Mouse (Mus musculus) kidney, postnatal 4 days (tissue): ENCODE results near the gene Gm15737.
A peak's percentile ranks its signal among the peaks of the same experiment; 100 is the strongest.

Experiments used
- DNase-seq, 2 experiments: peaks; one replicate each; pipeline ENCODE4 v3.0.0; 2021; ENCODE audit warnings: mixed read lengths in 2 of 2

The Gm15737 gene

DNA sequence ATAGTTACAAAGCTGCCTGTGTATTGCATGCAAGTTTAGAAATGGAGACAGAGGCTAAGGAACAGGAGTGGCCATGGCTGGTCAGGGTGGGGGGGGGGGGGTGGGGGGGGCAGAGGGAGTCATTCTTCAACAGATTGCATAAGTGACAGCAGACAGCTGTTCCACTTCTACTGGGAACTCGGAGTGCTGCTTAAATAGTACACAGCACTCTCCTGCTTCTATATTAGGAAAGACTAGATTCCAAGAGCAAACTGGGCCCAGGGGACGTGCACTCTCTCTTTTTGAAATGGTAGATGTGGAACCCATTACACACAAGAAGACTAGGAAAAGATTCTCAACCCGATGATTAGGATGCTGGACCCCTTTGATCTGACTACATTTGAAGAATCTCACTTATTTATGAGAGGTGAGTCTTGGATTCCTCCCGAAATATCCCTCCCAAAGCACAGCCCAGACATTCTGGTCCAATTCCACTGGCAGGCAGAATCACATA lies at the start of gene Gm15737:
Gene Gm15737, plus strand, starts transcription at position 269 of the 493 bp plus-strand sequence.
- DNase-seq = peak; percentile 54 to 62

DNA sequence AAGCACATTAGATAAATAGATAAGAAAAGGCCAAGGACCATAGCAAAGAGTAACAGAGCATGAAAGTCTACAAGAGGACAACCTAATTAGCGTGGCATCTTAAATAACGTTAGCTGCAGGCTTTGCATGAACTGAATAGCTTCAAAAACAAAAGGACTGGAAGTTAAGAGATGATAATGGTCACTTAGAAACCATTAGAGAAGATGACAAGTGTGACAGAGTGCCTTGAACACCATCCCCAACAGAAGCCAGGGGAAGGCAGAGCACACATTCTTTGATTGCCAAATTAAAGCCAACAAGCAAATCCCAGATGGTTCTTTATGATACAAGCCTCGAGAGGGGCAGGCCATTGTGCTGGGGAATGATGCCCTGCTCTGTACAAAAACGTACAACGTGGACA lies 47.6 kb upstream of the Gm15737 start:
- no peak for DNase-seq

DNA sequence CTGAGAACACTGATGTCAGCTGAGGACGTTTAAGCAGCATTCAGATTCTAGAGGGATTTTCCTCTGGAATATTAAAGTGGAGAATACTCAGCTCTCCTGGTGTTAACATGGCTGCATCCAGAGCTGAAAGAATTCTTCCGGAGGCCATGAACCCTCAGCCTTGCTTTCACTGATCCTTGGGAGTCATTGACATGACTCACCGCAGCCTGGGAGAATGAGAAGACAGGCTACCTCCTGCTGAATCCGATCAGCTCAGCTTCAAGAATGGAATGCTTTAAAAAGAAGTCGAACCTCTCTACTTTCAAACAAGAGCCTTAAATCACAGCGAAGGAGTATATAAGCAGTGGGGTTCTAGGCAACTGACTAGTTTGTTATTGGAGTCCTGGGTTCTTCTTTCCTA lies 47.2 kb upstream of the Gm15737 start:
- no peak for DNase-seq

DNA sequence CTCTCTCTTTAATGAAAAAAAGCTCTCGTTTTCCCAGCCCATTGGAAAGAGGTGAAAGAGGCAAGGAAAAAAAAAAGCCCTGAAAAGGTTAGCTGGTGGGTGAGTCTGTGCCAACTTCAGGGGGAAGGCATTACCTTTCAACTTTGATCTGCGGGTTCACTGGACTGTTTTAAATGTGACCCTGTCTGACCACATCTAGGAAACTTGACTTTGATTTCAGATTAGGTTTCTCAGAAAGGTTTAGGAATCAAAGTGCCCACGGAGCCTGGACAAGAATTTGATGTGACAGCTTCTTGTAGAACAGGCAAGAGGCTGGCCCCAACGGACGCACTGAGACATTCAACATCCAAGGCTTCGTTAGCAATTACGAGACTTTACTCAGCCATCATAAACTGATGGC lies 45.2 kb upstream of the Gm15737 start:
- DNase-seq = no peak

DNA sequence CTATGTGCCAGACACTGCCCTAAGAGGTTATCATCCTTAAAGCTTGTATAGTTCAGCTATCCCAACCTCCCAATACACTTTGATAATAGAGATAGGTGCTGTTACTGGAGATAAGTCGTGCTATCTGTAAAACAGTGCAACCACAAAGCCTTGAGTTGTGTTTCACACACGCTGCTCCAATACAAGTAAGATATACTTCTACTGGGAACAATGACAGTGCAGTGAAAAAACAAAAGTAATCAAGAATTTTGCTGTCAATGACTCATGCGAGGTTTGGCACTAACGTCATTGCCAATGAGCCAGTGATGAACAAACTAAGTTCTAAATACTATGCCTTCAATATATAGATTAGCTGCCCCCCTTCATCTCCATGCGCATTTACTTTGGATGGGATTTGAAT lies 42.6 kb upstream of the Gm15737 start:
- no peak for DNase-seq

DNA sequence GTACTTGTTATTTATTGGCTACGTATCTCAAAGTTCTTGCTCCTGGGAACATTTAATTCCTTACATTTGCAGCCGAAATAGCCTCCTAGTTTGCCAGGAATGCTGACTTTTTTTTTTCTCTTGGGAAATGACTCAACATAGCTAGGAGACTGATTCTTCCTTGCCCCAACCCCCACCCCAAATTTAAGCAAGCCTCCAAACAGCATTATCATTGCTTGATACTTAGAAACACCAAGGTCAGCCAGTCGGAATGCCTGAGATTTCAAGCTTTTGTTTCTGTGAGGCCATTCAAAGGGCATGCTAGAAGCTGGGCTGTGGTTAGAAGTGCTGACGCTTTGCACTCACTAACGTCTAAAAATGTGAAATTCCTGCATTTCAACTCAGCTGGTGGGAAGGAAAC lies 41.8 kb upstream of the Gm15737 start:
- DNase-seq = peak in 1 of 2 experiments; percentile 35

DNA sequence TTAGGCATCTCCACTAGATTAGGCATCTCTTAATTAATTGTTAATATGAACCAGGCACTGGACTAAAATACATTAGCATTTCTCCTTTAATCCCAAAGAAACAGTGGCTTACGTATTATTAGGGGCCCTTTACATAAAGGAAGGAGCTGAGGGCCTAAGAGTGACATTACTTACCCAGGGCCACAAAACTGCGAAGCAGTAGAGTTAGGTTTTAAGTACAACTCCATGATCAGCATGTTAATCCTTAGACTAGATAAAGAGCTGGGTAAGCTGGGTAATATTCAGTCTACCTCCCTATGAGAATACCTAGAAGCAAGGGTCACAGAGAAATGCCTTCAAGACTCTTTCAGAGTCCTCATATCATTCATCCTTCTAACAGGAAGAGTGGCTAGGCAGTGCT lies 40.0 kb upstream of the Gm15737 start:
- DNase-seq = no peak

DNA sequence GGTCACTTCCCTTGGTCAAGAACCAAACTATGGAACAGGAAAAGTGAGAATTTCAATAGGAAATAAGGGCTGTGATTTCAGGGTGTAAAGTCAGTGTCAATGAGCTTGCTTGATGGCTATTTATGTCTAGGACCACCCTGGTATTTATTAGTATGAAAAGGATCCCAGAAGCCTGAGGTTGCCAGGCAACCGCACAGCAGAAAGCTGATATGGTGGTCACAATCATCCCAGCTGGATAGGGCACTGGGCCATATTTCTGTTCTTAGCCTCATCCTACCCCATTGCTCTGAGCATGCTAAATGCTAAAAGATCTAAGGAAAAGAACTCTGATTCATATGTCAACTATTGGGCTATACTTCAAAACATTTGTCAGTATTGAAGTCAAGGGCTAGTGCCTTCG lies 38.1 kb upstream of the Gm15737 start:
- no peak for DNase-seq

DNA sequence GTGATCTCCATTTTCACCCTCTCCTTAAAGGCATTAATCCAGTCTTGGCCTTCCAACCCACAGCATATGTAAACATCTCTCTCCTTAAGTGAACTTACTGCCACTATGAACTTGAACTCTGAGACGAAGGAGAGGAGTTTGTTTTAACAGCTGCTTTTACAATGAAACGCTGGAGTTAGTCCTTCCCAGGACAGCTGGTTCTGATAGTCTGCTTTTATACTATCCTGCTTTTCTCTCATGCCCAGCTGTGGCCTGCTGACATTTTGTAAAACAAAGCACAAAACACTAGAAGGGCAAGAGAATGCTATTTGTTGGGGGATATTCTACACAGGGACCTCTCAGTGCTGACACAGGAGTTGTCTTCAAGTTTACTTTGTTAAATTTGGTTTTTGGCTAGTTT lies 27.2 kb upstream of the Gm15737 start:
- DNase-seq = no peak

DNA sequence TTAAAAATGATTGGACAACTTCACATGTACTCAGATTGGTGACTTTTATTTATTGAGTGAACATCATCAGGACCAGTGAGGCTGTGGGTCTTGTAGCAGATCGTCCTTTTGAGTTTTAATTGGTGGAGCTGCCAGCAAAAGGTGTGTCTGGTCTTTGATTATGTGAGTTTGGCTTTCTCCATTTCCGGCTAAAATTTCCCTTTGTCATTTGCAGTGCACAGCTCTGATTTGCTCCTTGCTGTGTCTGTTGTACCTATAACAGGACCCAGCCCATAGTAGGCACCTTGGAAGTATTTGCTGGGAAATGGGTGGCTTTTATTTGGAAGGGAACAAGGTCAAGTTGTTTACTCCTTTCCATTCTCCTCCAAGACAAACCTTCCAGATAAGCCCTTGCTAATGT lies 25.7 kb upstream of the Gm15737 start:
- no peak for DNase-seq

DNA sequence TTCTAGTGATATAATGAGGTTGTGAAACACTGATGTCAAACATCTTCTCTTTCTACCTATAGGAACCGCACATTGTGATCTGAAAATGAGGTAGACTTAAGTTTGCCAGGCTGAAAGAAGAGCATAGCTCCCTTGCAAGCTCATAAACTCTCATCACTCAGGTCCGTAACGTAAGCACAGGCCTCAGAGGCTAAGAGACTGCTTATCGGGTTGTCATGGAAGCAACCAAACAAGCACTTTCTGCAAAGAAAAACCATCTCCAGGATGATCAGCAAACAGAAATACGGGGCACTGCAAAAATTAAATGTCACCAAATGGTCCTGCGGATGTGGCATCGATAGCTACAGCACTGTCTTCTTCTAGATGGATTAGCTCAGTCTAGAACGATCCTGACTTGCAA lies 23.3 kb upstream of the Gm15737 start:
- DNase-seq = no peak

DNA sequence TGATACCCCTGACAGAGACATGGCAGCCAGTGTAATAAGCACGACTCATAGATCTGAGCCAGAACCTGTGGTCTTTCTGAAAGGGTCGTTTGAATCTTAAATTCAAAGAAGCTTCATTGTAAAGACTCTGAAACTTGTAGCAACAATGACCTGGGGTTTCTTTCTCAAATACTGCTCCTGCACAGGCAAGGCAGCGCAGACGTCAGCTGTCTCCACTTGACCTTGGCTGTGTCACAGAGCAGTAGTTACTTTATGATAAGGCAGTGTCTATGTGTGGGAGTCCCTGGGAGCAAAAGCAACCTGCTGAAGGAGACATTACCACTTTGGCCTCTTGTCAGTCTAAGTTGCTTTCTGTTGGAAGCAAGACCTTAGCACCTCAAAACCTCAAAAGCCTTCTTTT lies 22.5 kb upstream of the Gm15737 start:
- no peak for DNase-seq

DNA sequence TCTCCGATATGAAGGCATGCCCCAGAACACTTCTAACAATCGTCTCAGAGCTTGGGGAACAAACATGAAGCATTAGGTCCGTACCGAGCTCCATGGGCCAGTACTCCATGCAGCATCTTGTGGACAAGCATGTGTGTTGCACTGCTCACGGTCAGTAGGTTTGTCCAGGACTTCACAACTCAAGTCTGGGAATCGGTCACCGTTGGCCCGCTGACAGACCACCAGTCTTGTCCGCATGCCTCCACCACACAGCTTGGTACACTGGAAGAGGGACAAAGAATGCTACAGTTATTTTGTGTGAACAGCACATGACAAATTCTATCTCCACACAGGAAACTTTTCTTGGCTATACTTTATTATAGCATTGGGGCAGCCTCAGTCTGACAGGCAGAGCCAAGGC lies 19.9 kb upstream of the Gm15737 start:
- no peak for DNase-seq

DNA sequence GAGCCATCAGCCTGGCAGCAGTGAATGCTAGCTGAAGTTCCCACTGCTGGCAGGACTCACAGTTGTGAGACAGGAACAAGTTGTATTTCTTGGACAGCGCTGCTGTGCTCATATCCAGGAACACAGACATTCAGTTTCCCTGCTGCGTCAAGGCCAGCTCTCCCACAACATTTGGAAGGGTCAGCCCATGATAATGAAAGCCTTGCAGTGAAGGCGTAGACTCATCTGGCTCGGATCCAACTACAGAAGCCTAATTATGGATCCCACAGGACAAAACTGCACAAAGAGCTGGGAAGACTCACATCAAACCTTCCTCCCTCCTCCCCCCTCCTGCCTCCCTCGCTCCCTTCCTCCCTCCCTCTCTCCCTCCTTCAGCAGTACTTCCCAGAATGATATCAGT lies 18.9 kb upstream of the Gm15737 start:
- peak; percentile 55 to 69 for DNase-seq

DNA sequence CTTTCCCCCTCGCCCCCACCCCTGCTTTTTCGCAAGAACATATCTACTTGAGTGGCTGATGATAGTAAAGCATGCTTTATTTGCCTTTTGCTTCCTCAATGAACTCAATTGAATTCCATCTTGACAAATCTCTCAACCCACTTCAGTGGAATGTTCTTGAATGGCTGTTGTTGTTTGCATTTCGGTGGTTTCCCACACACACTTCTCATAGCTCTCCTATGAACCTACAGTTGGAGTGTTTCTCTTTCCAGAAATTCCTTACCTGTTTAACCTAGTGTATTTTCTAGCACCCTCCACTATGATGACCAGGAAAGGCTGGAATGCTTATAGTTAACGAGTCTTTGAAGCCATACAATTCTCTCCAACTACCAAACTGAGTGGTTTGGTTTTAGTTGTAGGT lies 14.3 kb upstream of the Gm15737 start:
- no peak for DNase-seq

DNA sequence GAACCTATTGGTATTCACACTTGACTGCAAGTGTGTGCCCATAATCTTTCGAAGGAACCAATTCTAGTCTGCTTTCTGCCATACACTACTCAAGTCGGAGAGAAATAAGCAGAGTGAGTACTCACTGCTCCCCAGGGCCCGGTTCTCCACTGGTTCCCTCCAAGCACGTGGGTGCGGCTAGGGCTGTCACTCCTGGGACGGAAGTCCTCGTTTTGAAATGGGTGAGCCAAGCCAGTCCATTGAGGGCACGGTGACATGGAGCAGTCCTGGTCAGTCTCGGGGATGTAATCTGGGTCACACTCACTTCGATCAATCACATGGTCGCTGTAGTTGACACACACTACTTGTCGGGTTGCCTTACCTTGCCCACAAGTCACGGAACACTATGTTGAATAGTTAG lies 11.4 kb upstream of the Gm15737 start:
- no peak for DNase-seq

DNA sequence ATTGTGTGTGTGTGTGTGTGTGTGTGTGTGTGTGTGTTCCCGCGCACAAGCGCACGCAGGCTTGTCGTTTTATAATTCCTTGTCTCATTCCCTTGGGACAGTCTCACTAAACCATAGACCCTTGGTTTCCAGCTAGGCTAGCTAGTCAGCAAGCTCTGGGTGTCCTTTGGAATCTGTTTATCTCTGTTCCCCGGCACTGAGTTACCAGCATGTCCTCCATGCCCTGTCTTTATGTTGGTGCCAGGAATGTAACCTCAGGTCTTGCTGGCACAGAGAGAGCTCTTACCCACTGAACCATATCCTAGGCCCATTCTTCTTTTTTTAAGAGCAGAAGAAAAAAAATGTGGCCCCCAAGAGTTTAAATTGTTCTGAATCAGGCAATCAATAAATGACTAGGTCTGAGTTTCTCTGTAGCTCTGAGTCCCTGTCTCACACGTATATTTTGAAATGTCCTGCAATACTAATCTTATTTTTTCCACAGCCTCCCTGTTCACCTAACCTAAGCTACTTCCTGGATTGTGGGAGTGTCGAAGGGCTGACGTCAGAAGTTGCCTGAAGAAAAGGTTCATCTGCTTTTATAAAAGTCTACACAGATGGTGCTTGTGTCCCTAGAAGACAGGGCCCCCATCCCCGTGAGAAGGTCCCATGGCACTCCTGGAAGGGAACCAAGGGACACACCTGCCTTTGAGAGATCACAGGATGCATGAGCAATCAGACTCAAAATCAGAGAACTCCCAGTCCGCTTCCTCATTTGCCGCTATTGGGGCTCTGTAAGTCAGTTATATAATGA lies 10.2 kb upstream of the Gm15737 start:
- DNase-seq = peak in 1 of 2 experiments; percentile 36

DNA sequence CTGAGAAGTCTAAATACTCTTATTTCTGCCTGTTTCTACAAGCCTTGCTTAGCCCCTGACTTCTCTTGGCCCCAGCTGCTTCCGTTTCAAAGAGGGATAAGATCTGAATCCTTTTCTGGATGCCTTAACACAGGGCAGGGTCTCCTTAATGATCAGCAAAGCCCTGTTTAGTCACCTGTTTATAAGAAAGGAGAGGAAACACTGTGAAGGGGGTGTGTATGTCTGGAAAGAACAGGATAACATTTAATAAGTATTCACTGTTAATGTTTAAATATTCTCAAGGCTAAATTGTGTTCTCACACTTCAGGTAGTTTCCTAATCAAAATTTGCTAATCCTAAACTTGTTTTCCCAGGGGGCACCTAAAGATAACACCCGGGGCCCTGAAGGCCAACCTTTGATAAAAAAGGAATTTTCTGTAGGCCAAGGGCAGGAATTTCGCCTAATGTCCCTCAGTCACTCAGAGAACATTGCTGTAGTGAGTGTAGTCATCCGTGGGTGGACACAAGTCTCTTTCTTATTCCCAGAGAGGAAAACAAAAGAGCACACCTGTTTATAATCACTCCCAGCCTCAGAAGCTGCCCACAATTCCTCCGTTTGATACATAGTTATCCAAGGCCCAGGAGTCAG lies 8.8 kb upstream of the Gm15737 start:
- DNase-seq = peak in 1 of 2 experiments; percentile 26

DNA sequence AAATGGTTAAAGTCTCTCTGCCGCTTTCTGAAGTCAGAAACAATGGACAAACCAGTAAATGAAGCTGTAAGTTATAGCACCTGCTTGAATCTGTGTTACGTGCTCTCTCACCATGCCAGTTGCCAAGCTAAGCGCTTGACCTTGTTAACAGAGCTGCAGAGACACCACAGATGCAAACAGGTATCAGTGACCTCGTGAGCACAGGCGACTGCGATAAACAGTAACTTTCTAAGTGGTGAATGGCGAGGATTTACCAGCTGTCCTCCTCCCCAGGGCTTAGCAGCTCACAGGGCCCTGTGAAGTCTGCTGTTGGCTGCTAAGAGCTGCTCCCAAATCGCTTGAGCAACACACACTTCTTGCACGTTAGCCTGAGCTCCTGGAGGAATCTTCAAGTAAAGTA lies 6.6 kb upstream of the Gm15737 start:
- DNase-seq = no peak

DNA sequence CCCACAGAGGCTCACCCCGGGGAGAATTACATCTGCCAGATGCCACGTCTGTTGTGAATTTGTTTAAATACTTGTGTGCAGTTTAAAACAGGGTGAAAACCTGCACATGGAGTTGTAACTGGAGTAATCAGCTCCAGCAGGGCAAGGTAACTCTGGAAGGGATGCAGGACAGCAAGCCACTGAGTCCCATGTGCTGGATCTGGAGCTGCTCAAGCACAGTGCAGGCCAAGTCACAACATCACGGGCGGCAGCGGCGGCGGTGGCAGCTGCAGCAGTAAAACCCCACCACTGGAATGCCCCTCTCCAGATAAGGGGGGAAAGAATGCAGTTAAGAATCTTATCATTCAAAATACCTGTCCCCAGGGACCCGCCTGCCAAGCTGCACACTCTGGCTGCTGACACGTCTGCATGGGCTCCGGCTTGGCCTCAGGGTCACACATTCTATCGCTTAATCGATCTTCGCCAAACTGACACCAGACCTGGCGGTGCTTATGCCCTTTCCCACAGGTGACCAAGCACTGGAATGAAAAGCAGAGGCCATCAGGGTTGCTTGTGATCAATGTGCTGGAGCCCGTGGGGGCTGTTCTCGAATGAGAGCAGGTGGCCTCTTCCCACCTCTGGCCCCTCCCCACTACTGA lies 544 bp downstream of the Gm15737 start:
- DNase-seq = peak in 1 of 2 experiments; percentile 51

DNA sequence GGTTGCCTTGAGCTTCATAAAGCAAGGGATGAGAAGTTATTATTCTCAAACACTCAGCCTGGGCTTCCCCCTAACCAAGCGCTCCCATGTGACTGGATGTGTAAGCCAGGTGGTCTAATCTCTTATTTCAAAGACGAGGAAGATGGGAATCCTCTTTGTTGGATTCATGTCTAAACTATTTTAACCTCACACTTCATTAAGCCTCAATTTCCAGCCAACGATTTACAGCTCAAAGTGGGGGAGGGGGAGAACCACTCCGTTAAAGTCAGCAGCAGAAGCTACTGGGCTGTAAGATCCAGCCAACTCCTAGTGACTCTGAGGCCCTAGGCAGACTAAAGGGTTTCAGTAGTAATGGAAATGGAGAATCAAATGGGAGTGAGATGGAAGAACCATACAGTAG lies 2.7 kb downstream of the Gm15737 start:
- DNase-seq = peak in 1 of 2 experiments; percentile 28

DNA sequence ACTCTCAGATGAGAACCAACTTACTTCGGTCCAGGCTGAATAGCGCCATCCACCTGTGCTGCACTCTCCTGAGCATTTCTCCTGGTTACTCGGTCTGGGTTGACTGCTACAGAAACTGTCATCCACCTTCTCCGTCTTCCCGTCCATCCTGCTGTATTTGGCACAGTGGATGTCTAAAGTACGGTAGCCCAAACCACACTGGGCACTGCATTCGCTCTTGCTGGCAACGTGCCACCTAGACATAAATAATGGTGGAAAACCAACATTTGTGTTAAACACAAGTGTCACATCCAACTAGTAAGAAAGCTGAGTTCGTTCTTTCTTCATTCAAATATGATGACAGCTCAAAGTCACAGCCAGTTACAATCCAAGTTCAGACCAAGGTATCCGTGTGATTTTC lies 3.6 kb downstream of the Gm15737 start:
- DNase-seq = no peak

DNA sequence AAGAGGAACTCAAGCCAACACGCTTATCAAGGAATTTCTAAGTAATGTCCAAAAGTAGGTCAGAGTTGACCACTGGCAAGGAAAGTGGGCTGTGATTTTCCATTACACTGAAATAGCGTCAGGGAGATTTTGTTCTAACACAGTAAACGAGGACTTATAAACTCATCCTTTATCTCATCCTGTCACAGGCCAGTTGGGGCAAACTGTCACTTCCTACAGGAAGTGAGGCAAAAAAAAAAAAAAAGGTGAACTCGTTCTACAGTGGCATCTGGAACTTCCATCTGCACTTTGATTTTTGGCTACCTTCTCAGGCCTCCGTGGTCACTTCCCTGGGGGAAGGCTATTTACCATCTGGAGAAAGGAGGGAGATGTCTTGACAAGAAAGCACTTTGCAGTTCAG lies 5.7 kb downstream of the Gm15737 start:
- no peak for DNase-seq

DNA sequence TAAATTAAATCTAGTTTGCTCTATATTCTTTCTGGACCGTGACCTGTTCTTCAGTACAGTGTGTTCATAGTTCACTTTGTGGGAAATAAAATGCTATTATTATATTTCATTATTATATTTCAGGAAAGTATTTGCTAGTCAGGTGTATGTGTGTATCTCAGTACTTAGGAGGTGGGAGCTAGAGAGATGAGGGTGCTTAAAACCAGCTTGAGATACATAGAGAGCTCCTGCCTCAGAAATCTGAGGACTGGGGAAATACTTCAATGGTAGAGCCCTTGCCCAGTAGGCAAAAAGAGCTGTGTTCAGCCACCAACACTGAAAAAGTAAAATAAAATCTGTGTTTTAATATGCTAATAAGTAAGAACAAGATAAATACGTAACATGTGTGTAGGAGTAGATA lies 6.2 kb downstream of the Gm15737 start:
- DNase-seq = no peak
